Mouse (Mus musculus) liver, postnatal 0 days (tissue): ENCODE measurements around the gene Xdh. TPM values are rescaled to one million over a fixed set of nuclear protein-coding genes. Genes with fewer than 3 reads are reported as not detected.

Source experiments
- ATAC-seq: fragments of 200-750 bp; cut with Nextera tagmentation; 2 replicates; pipeline ENCODE4 v1.8.0; 2017; ENCODE audit warnings: mild to moderate bottlenecking, moderate library complexity
- DNase-seq: peaks from one replicate; pipeline ENCODE4 v3.0.0-alpha.2; 2016
- H3K27ac ChIP-seq: fragments of 300-500 bp; sonication (generic); 2 replicates; pipeline ENCODE4 v1.5.1; 2014; ENCODE audit warnings: antibody characterized with exemption, moderate library complexity, mild to moderate bottlenecking, low read depth
- H3K27me3 ChIP-seq: fragments of 300-500 bp; sonication (generic); 2 replicates; pipeline ENCODE4 v1.6.1; 2014; ENCODE audit warnings: low read length, control low read depth, mixed read lengths; ENCODE audit not compliant: insufficient read depth
- H3K36me3 ChIP-seq: fragments of 300-500 bp; sonication (generic); replicated peaks from 2 replicates; pipeline ENCODE4 v1.6.1; 2014; ENCODE audit warnings: mild to moderate bottlenecking, control low read depth, low read length, moderate library complexity, mixed read lengths; ENCODE audit not compliant: insufficient read depth
- H3K4me1 ChIP-seq: fragments of 300-500 bp; sonication (generic); 2 replicates; pipeline ENCODE4 v1.6.1; 2014; ENCODE audit warnings: antibody characterized with exemption, mild to moderate bottlenecking, control low read depth; ENCODE audit not compliant: insufficient read depth
- H3K4me2 ChIP-seq: fragments of 300-500 bp; sonication (generic); 2 replicates; pipeline ENCODE4 v1.6.1; 2014; ENCODE audit warnings: low read depth, mild to moderate bottlenecking, low read length, moderate library complexity, mixed read lengths
- H3K4me3 ChIP-seq: fragments of 300-500 bp; sonication (generic); 2 replicates; pipeline ENCODE4 v1.5.1; 2014; ENCODE audit warnings: low read depth, low read length
- H3K9ac ChIP-seq: fragments of 300-500 bp; sonication (generic); replicated peaks from 2 replicates; pipeline ENCODE4 v1.6.1; 2014; ENCODE audit warnings: mild to moderate bottlenecking, moderate library complexity
- H3K9me3 ChIP-seq: fragments of 300-500 bp; sonication (generic); 2 replicates; pipeline ENCODE4 v1.6.1; 2016; ENCODE audit warnings: mild to moderate bottlenecking, control low read depth, low read length, mixed read lengths
- CTCF ChIP-seq: sonication (generic); IDR thresholded peaks from 2 replicates; pipeline ENCODE4 v1.5.1; 2016; ENCODE audit warnings: antibody characterized with exemption, low read depth
- EP300 ChIP-seq: IDR thresholded peaks from 2 replicates; pipeline ENCODE4 v1.6.1; 2016; ENCODE audit warnings: antibody characterized with exemption, low read depth, mild to moderate bottlenecking
- WGBS: fragments of 180-500 bp; shearing (Covaris S2); extraction: QIAGEN DNeasy Blood & Tissue Kit; methylation state at CpG from one replicate; pipeline ENCODE4 v1.1.7; 2014; ENCODE audit not compliant: insufficient replicate concordance; 5-methylcytosine and 5-hydroxymethylcytosine counted together
- polyA plus RNA-seq: library from polyadenylated mRNA; unstranded; fragments of >200 nt; fragmentation: Nextera tagmentation; extraction: Ambion mirVana; gene quantifications from 2 replicates; pipeline ENCODE4 v1.2.1, GENCODE M21; 2015

Xdh gene
- polyA plus RNA-seq, 1 experiment from 2014 or later, result 7.0 TPM

GRCm38 (mm10) chr17:73917713-73918112, 32.3 kb downstream of the Xdh start:
- H3K9me3 ChIP-seq, result no peaks in the 10 kb centered on the region
- 0 out of 2 replicates have a peak, but pooled peaks cover 2% of the 10 kb centered on the region for H3K36me3 ChIP-seq
- ATAC-seq (no peak), DNase-seq (no peak)
- no peaks in the 10 kb centered on the region for H3K4me1 ChIP-seq
- 66% methylated on average over 5 of the region's 5 CpGs for WGBS
- no peak overlapping the region for H3K9ac ChIP-seq
- no peak overlapping the region for H3K4me2 ChIP-seq
- no peak overlapping the region for H3K4me3 ChIP-seq
- H3K27me3 ChIP-seq, result no peaks in the 10 kb centered on the region
- no peak overlapping the region for H3K27ac ChIP-seq
- TF ChIP-seq EP300, result no peak
- TF ChIP-seq CTCF, result peak; percentile 41

- no peaks in the 10 kb centered on the region for H3K36me3 ChIP-seq
- H3K4me2 ChIP-seq, result no peak overlapping the region
- no peaks in the 10 kb centered on the region for H3K27me3 ChIP-seq
- DNase-seq (no peak), ATAC-seq (no peak)
- H3K27ac ChIP-seq, result no peak overlapping the region
- H3K4me1 ChIP-seq, result no peaks in the 10 kb centered on the region
- WGBS, result 59% methylated on average over 4 of the region's 4 CpGs
- no peaks in the 10 kb centered on the region for H3K9me3 ChIP-seq
- H3K4me3 ChIP-seq, result no peak overlapping the region
- TF ChIP-seq CTCF, result no peak
- TF ChIP-seq EP300, result no peak
- H3K9ac ChIP-seq, result no peak overlapping the region
Observed at GRCm38 (mm10) chr17:73914730-73915129, 35.3 kb downstream of the Xdh start.

DNA sequence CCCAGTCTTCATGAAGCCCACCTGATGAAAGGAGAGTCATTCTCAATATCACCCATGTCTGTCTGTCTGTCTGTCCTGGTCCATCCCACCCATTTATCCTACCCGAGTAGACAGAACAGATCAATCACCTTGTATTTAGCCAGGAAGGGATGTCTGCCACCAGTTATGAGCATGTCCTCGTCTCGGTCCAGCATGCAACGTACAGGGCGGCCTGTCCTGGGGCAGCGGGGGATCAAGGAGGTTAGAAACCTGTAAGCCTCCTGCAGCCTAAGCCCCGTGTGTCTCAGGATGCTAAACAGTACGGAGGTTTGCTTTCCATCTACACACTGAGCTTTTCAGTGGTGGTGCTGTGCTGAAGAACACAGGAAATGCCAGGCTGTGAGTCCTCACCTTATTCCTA, 43.9 kb downstream of the Xdh start:
- 87% methylated on average over 8 of the region's 8 CpGs for WGBS
- Histone ChIP-seq H3K4me2 (no peak overlapping the region), H3K27me3 (no peaks in the 10 kb centered on the region), H3K9ac (no peak overlapping the region), H3K9me3 (no peaks in the 10 kb centered on the region), H3K4me1 (no peaks in the 10 kb centered on the region), H3K27ac (no peak overlapping the region), H3K4me3 (no peak overlapping the region), H3K36me3 (no peaks in the 10 kb centered on the region)
- no peak for DNase-seq
- TF ChIP-seq CTCF, result no peak
- no peak for TF ChIP-seq EP300
- ATAC-seq, result no peak

- H3K36me3 ChIP-seq, result no peaks in the 10 kb centered on the region
- H3K9me3 ChIP-seq, result no peaks in the 10 kb centered on the region
- H3K4me3 ChIP-seq, result no peak overlapping the region
- H3K9ac ChIP-seq, result no peak overlapping the region
- no peak for TF ChIP-seq EP300
- no peak for DNase-seq
- WGBS, result 57% methylated on average over 7 of the region's 7 CpGs
- no peak overlapping the region for H3K4me2 ChIP-seq
- H3K4me1 ChIP-seq, result no peaks in the 10 kb centered on the region
- H3K27me3 ChIP-seq, result no peaks in the 10 kb centered on the region
- no peak for ATAC-seq
- H3K27ac ChIP-seq, result no peak overlapping the region
Observed at GRCm38 (mm10) chr17:73905043-73905750, 44.8 kb downstream of the Xdh start.

- TF ChIP-seq CTCF, result no peak
- no peak for TF ChIP-seq EP300
- Histone ChIP-seq H3K9ac (no peak overlapping the region), H3K4me3 (no peak overlapping the region), H3K9me3 (no peaks in the 10 kb centered on the region), H3K4me2 (no peak overlapping the region), H3K27me3 (no peaks in the 10 kb centered on the region), H3K36me3 (no peaks in the 10 kb centered on the region), H3K27ac (no peak overlapping the region), H3K4me1 (no peaks in the 10 kb centered on the region)
- DNase-seq, result no peak
- 89% methylated on average over 1 of the region's 1 CpGs for WGBS
- no peak for ATAC-seq
Observed at GRCm38 (mm10) chr17:73903121-73903520, 46.9 kb downstream of the Xdh start.

GRCm38 (mm10) chr17:73902234-73902636, 47.8 kb downstream of the Xdh start:
- no peak overlapping the region for H3K4me2 ChIP-seq
- H3K4me1 ChIP-seq, result no peaks in the 10 kb centered on the region
- no peak overlapping the region for H3K27ac ChIP-seq
- no peak for DNase-seq
- 50% methylated on average over 5 of the region's 5 CpGs for WGBS
- no peaks in the 10 kb centered on the region for H3K9me3 ChIP-seq
- no peaks in the 10 kb centered on the region for H3K27me3 ChIP-seq
- ATAC-seq, result no peak
- no peak overlapping the region for H3K4me3 ChIP-seq
- no peak for TF ChIP-seq EP300
- TF ChIP-seq CTCF, result no peak
- no peak overlapping the region for H3K9ac ChIP-seq
- no peaks in the 10 kb centered on the region; the same call in 1 of the 2 replicates for H3K36me3 ChIP-seq
